Mouse (Mus musculus): Measurements from ENCODE around the gene Defb35. TPM values are rescaled to one million over a fixed set of nuclear protein-coding genes. Genes with fewer than 3 reads are reported as not detected.

Gene Defb35
- polyA plus RNA-seq, 1 experiment from 2014 or later, result not detected

DNA sequence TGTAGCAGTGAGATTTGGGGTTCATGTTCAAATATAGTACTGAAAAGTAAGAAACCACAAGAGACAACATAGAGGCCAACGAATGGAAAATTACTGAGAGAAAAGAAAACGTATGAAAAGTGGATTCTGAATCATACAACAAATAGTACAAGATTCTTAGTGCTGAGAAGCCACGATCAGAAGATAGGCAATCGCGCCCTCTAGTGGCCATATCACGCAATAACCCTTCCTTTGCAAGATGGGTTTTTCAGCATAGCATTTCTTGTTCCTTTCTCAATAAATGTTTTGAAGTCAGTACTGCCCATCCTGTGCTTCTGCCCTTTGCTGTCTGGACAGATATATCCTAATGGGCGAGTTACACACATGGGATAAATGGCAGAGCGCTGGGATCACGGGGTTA is 17.2 kb downstream of the Defb35 start:
- Histone ChIP-seq H3K4me3 (ENCODE audit: low read length) (no peak overlapping the region), H3K4me1 (replicated peaks; ENCODE audit: control insufficient read depth, insufficient read depth, low read length) (no peaks in the 10 kb centered on the region), H3K9me3 (ENCODE audit: control insufficient read depth, low read length) (no peaks in the 10 kb centered on the region), H3K27me3 (ENCODE audit: control insufficient read depth, insufficient read depth, low read depth, low read length) (no peaks in the 10 kb centered on the region), H3K4me2 (ENCODE audit: low read depth, low read length) (no peak overlapping the region), H3K27ac (ENCODE audit: low read length) (no peak overlapping the region), H3K36me3 (ENCODE audit: control insufficient read depth, insufficient read depth, low read length) (no peaks in the 10 kb centered on the region), H3K9ac (ENCODE audit: low read length) (no peak overlapping the region)
- 3% methylated on average over 9 of the region's 9 CpGs for WGBS
- ATAC-seq (ENCODE audit: low read depth), result no peak

DNA sequence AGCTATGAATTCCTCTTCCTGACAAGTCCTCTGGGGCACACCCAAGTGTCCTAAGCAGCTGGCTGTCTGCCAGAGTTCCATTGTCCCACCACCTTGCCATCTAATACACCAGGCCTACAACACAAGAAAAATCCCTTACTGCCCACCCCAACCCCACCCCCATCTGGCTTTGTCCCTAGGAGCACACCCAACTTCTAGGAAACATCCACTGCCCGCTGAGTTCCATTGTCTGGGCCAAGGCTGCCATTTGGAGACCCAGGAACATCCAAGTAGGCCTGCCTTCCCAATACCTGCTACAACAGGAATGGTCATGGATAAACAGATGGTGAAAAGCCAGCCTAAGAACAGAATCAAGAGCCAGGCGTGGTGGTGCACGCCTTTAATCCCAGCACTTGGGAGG is 18.2 kb downstream of the Defb35 start:
- no peaks in the 10 kb centered on the region for H3K27me3 ChIP-seq (ENCODE audit: control insufficient read depth, insufficient read depth, low read depth, low read length)
- 85% methylated on average over 3 of the region's 3 CpGs for WGBS
- H3K4me3 ChIP-seq (ENCODE audit: low read length), result no peak overlapping the region
- no peaks in the 10 kb centered on the region for H3K4me1 ChIP-seq (replicated peaks; ENCODE audit: control insufficient read depth, insufficient read depth, low read length)
- no peaks in the 10 kb centered on the region for H3K36me3 ChIP-seq (ENCODE audit: control insufficient read depth, insufficient read depth, low read length)
- no peak overlapping the region for H3K27ac ChIP-seq (ENCODE audit: low read length)
- ATAC-seq (ENCODE audit: low read depth), result no peak
- H3K9me3 ChIP-seq (ENCODE audit: control insufficient read depth, low read length), result no peaks in the 10 kb centered on the region
- H3K9ac ChIP-seq (ENCODE audit: low read length), result no peak overlapping the region
- H3K4me2 ChIP-seq (ENCODE audit: low read depth, low read length), result no peak overlapping the region

GRCm38 (mm10) chr8:21958414-21958813 is 20.3 kb downstream of the Defb35 start, which contains the start of gene Fam90a1a:
Fam90a1a (plus strand) TSS chr8:21958714.
- Histone ChIP-seq H3K4me1 (replicated peaks; ENCODE audit: control insufficient read depth, insufficient read depth, low read length) (no peaks in the 10 kb centered on the region), H3K27me3 (ENCODE audit: control insufficient read depth, insufficient read depth, low read depth, low read length) (no peaks in the 10 kb centered on the region), H3K36me3 (ENCODE audit: control insufficient read depth, insufficient read depth, low read length) (no peaks in the 10 kb centered on the region), H3K4me2 (ENCODE audit: low read depth, low read length) (no peak within 1 kb of the TSS), H3K9ac (ENCODE audit: low read length) (no peak within 1 kb of the TSS), H3K27ac (ENCODE audit: low read length) (no peak within 1 kb of the TSS), H3K9me3 (ENCODE audit: control insufficient read depth, low read length) (no peaks in the 10 kb centered on the region), H3K4me3 (ENCODE audit: low read length) (no peak within 1 kb of the TSS)
- WGBS, result 76% methylated on average over 2 of the region's 2 CpGs
- ATAC-seq (ENCODE audit: low read depth), result no peak

GRCm38 (mm10) chr8:21966646-21967045 is 28.5 kb downstream of the Defb35 start:
- no peak for ATAC-seq (ENCODE audit: low read depth)
- no peak overlapping the region for H3K9ac ChIP-seq (ENCODE audit: low read length)
- no peak overlapping the region for H3K4me2 ChIP-seq (ENCODE audit: low read depth, low read length)
- H3K9me3 ChIP-seq (ENCODE audit: control insufficient read depth, low read length), result no peaks in the 10 kb centered on the region
- no peak overlapping the region for H3K4me3 ChIP-seq (ENCODE audit: low read length)
- no peaks in the 10 kb centered on the region for H3K27me3 ChIP-seq (ENCODE audit: control insufficient read depth, insufficient read depth, low read depth, low read length)
- WGBS, result 67% methylated on average over 1 of the region's 1 CpGs
- H3K4me1 ChIP-seq (replicated peaks; ENCODE audit: control insufficient read depth, insufficient read depth, low read length), result no peaks in the 10 kb centered on the region
- no peak overlapping the region for H3K27ac ChIP-seq (ENCODE audit: low read length)
- H3K36me3 ChIP-seq (ENCODE audit: control insufficient read depth, insufficient read depth, low read length), result no peaks in the 10 kb centered on the region

DNA sequence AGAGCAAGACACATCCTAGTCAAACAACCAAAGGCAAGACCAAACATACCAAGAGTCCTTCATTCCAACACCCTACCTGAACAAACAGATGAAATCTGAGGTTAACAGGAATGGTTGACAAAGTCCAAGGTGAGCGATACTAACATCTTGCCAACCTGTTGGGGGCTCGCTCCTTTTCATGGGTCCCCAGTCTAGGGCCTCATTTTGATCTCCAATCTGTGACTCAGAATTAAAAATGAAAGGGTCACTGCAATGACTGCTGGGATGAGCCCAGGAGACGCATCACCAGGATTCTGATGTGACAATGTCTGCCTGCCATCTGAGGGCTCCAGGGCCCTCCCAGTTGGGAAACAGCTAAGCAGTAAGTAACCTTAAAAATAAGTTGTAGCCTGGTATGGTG is 31.3 kb downstream of the Defb35 start, which contains the start of gene Ccdc70:
Ccdc70 (plus strand) TSS at position 301 of the 400 bp plus-strand sequence.
- ATAC-seq (ENCODE audit: low read depth), result no peak
- Histone ChIP-seq H3K4me2 (ENCODE audit: low read depth, low read length) (no peak within 1 kb of the TSS), H3K4me3 (ENCODE audit: low read length) (no peak within 1 kb of the TSS), H3K36me3 (ENCODE audit: control insufficient read depth, insufficient read depth, low read length) (no peaks in the 10 kb centered on the region), H3K27ac (ENCODE audit: low read length) (no peak within 1 kb of the TSS), H3K4me1 (replicated peaks; ENCODE audit: control insufficient read depth, insufficient read depth, low read length) (no peaks in the 10 kb centered on the region), H3K9ac (ENCODE audit: low read length) (no peak within 1 kb of the TSS), H3K9me3 (ENCODE audit: control insufficient read depth, low read length) (no peaks in the 10 kb centered on the region), H3K27me3 (ENCODE audit: control insufficient read depth, insufficient read depth, low read depth, low read length) (no peaks in the 10 kb centered on the region)
- WGBS, result 73% methylated on average over 3 of the region's 3 CpGs

DNA sequence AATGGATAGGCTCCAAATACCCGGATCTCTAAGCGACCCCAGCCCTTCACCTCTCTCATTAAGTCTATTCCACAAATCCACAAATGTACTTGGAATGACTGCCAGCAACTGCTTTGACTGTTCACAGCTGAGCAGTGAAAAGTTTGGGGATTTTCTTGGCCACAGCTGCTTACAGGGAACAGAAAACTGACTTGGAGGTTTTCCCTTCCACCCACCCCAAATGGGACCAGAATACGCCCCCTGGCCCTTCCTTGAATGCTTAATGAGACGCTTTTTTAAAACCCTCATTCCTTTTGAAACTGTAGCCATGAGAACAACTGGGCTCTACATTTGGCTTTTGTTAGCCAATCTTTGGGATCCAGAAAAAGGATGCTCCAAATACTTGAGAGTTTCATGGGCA is 40.0 kb downstream of the Defb35 start:
- ATAC-seq (ENCODE audit: low read depth), result no peak
- Histone ChIP-seq H3K4me2 (ENCODE audit: low read depth, low read length) (no peak overlapping the region), H3K9me3 (ENCODE audit: control insufficient read depth, low read length) (no peaks in the 10 kb centered on the region), H3K27me3 (ENCODE audit: control insufficient read depth, insufficient read depth, low read depth, low read length) (no peaks in the 10 kb centered on the region), H3K4me1 (replicated peaks; ENCODE audit: control insufficient read depth, insufficient read depth, low read length) (no peaks in the 10 kb centered on the region), H3K9ac (ENCODE audit: low read length) (no peak overlapping the region), H3K4me3 (ENCODE audit: low read length) (no peak overlapping the region), H3K27ac (ENCODE audit: low read length) (no peak overlapping the region), H3K36me3 (ENCODE audit: control insufficient read depth, insufficient read depth, low read length) (no peaks in the 10 kb centered on the region)
- 61% methylated on average over 4 of the region's 4 CpGs for WGBS

DNA sequence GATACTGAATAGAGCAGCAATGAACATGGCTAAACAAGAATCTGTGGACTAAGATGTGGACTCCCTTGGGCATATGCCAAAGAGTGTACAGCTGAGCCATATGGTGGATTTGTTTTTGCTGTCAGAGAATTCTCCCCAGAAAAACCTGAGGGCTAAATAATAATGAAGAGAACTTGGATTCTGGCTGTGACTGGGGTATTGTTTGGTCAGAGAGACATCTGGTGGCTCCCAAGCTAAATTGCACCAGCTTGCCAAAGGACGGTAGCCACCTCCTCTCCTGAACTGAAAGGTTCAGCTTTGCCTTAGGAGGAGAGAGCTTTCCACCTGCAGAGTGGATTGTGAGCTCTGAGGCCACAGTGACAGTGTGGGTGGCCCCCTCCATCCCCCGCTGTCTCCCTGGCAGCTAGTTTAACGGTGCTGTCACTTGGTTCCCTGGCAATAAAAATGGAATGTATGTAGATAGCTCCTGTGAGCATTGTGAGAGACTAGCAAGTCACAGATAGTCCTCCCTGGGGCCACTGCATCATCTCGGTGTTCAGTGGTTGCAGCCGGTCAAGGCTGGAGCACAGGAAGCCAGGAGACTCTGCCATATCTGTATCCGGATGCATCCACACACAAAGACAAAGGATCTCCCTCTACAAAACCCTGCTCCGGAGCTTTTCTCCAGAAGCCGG is 43.6 kb downstream of the Defb35 start:
- WGBS, result 62% methylated on average over 8 of the region's 8 CpGs
- no peak for ATAC-seq (ENCODE audit: low read depth)
- no peak overlapping the region for H3K4me2 ChIP-seq (ENCODE audit: low read depth, low read length)

More for the DNA sequence above, 43.6 kb downstream of the Defb35 start:
- no peaks in the 10 kb centered on the region for H3K9me3 ChIP-seq (ENCODE audit: control insufficient read depth, low read length)
- no peak overlapping the region for H3K4me3 ChIP-seq (ENCODE audit: low read length)
- H3K4me1 ChIP-seq (replicated peaks; ENCODE audit: control insufficient read depth, insufficient read depth, low read length), result no peaks in the 10 kb centered on the region
- no peak overlapping the region for H3K27ac ChIP-seq (ENCODE audit: low read length)
- H3K9ac ChIP-seq (ENCODE audit: low read length), result no peak overlapping the region
- H3K36me3 ChIP-seq (ENCODE audit: control insufficient read depth, insufficient read depth, low read length), result no peaks in the 10 kb centered on the region
- no peaks in the 10 kb centered on the region for H3K27me3 ChIP-seq (ENCODE audit: control insufficient read depth, insufficient read depth, low read depth, low read length)

Other genes with a start within 250 kb of the Defb35 start
- gene AY761184, start 234.7 kb upstream of the Defb35 start, polyA plus RNA-seq (2015; fragmentation: Nextera tagmentation; extraction: Ambion mirVana), result not detected in 2 replicates
- not detected in 2 replicates for gene Defa24, start 203.9 kb upstream of the Defb35 start, polyA plus RNA-seq (2015; fragmentation: Nextera tagmentation; extraction: Ambion mirVana)
- not detected in 2 replicates for gene Defb50, start 114.8 kb upstream of the Defb35 start, polyA plus RNA-seq (2015; fragmentation: Nextera tagmentation; extraction: Ambion mirVana)
- not detected in 2 replicates for gene Defb2, start 98.4 kb upstream of the Defb35 start, polyA plus RNA-seq (2015; fragmentation: Nextera tagmentation; extraction: Ambion mirVana)
- not detected in 2 replicates for gene Defb10, start 79.5 kb upstream of the Defb35 start, polyA plus RNA-seq (2015; fragmentation: Nextera tagmentation; extraction: Ambion mirVana)
- not detected in 2 replicates for gene Defb9, start 52.9 kb upstream of the Defb35 start, polyA plus RNA-seq (2015; fragmentation: Nextera tagmentation; extraction: Ambion mirVana)
- gene Defb11, start 31.9 kb upstream of the Defb35 start, polyA plus RNA-seq (2015; fragmentation: Nextera tagmentation; extraction: Ambion mirVana), result not detected in 2 replicates
- gene Defb15, start 5.6 kb upstream of the Defb35 start, polyA plus RNA-seq (2015; fragmentation: Nextera tagmentation; extraction: Ambion mirVana), result not detected in 2 replicates
- gene Defb13, start 8.4 kb downstream of the Defb35 start, polyA plus RNA-seq (2015; fragmentation: Nextera tagmentation; extraction: Ambion mirVana), result not detected in 2 replicates
- not detected in 2 replicates for gene Fam90a1a, start 20.4 kb downstream of the Defb35 start, polyA plus RNA-seq (2015; fragmentation: Nextera tagmentation; extraction: Ambion mirVana)
- not detected in 2 replicates for gene Ccdc70, start 31.4 kb downstream of the Defb35 start, polyA plus RNA-seq (2015; fragmentation: Nextera tagmentation; extraction: Ambion mirVana)
- gene Atp7b, start 122.0 kb downstream of the Defb35 start, polyA plus RNA-seq (2015; fragmentation: Nextera tagmentation; extraction: Ambion mirVana), result 2.6 and 3.0 TPM in 2 replicates
- gene Alg11, start 122.4 kb downstream of the Defb35 start, polyA plus RNA-seq (2015; fragmentation: Nextera tagmentation; extraction: Ambion mirVana), result 27.9 and 30.1 TPM in 2 replicates
- gene Nek5, start 186.7 kb downstream of the Defb35 start, polyA plus RNA-seq (2015; fragmentation: Nextera tagmentation; extraction: Ambion mirVana), result 2.0 and 3.1 TPM in 2 replicates
- 5.1 and 5.6 TPM in 2 replicates for gene Nek3, start 228.1 kb downstream of the Defb35 start, polyA plus RNA-seq (2015; fragmentation: Nextera tagmentation; extraction: Ambion mirVana)
- 55.0 and 55.5 TPM in 2 replicates for gene Ckap2, start 247.5 kb downstream of the Defb35 start, polyA plus RNA-seq (2015; fragmentation: Nextera tagmentation; extraction: Ambion mirVana)